Mouse (Mus musculus) induced T-regulatory cell, adult 2 months (primary cell): ENCODE measurements around the gene Dhrs4.

Experiments used
- DNase-seq: peaks from one replicate; pipeline ENCODE4 v3.0.0-alpha.2; 2012; ENCODE audit warnings: low read depth

Dhrs4 gene

DNA sequence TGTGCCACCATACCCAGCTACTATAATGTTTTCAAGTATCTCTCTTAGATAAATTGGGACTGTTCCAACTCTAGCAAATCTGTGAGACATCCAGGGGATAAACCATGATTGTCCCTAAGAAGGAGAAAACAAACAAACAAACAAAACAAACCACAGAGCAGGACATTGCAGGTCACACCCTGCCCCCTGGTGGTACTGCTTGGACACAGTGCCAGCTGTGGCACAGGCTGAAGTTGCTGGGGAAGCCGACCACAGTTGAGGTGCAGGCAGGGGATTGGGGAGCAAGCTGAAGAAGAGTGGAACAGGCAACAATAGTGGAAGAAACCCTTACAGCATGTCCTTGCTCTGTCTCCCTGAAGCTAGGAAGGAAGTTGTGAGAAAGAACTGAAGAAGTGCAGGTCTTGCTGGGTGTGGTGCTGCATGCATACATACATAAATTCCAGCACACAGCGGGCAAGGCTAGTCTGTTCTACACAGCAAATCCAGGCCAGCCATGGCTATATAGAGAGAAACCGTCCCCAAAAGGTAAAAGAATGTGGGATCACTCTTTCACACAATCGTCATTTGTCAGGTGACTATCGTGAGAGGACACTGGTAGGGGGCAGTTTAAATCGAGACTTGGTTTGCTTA lies 57.7 kb downstream of the Dhrs4 start:
- DNase-seq, result peak; percentile 60
